Mouse (Mus musculus) bone marrow, adult 2 months (tissue): ENCODE measurements around the gene Evx2.

Experiments
- CTCF ChIP-seq: fragments of 200-500 bp; IDR thresholded peaks from 2 replicates; pipeline ENCODE4 v1.5.1; 2011; ENCODE audit warnings: low read length, control low read depth; ENCODE audit not compliant: control insufficient read depth, insufficient read depth
- POLR2A ChIP-seq: fragments of 200-500 bp; IDR thresholded peaks from 2 replicates; pipeline ENCODE4 v1.6.1; 2011; ENCODE audit warnings: low read depth, mild to moderate bottlenecking, control low read depth, low read length, borderline replicate concordance; ENCODE audit not compliant: control insufficient read depth

GRCm38 (mm10) chr2:74698201-74699052 lies 39.1 kb upstream of the Evx2 start:
- TF ChIP-seq CTCF, result no peak
- no peak for TF ChIP-seq POLR2A
